Mouse (Mus musculus) intestine, embryonic 15.5 days (tissue): Measurements from ENCODE around the gene Pls1. TPM values are rescaled to one million over a fixed set of nuclear protein-coding genes. Genes with fewer than 3 reads are reported as not detected.
A peak's percentile ranks its signal among the peaks of the same experiment; 100 is the strongest.

Experiments
- ATAC-seq: fragments of 200-750 bp; cut with Nextera tagmentation; 2 replicates; pipeline ENCODE4 v1.8.0; 2017; ENCODE audit warnings: moderate TSS enrichment, moderate library complexity
- H3K27ac ChIP-seq: fragments of 300-500 bp; sonication (generic); 2 replicates; pipeline ENCODE4 v1.5.1; 2015; ENCODE audit warnings: mild to moderate bottlenecking, inconsistent platforms
- H3K27me3 ChIP-seq: fragments of 300-500 bp; sonication (generic); replicated peaks from 2 replicates; pipeline ENCODE4 v1.6.1; 2015; ENCODE audit warnings: inconsistent platforms
- H3K36me3 ChIP-seq: fragments of 300-500 bp; sonication (generic); 2 replicates; pipeline ENCODE4 v1.6.1; 2015; ENCODE audit warnings: inconsistent platforms
- H3K4me1 ChIP-seq: fragments of 300-500 bp; sonication (generic); replicated peaks from 2 replicates; pipeline ENCODE4 v1.6.1; 2015; ENCODE audit warnings: inconsistent platforms
- H3K4me2 ChIP-seq: fragments of 300-500 bp; sonication (generic); replicated peaks from 2 replicates; pipeline ENCODE4 v1.6.1; 2015; ENCODE audit warnings: mild to moderate bottlenecking, inconsistent platforms
- H3K4me3 ChIP-seq: fragments of 300-500 bp; sonication (generic); replicated peaks from 2 replicates; pipeline ENCODE4 v1.5.1; 2015; ENCODE audit warnings: inconsistent platforms
- H3K9ac ChIP-seq: fragments of 300-500 bp; sonication (generic); 2 replicates; pipeline ENCODE4 v1.6.1; 2015; ENCODE audit warnings: inconsistent platforms
- H3K9me3 ChIP-seq: fragments of 300-500 bp; sonication (generic); 2 replicates; pipeline ENCODE4 v1.6.1; 2016; ENCODE audit warnings: inconsistent platforms
- WGBS: fragments of 180-500 bp; shearing (Covaris S2); methylation state at CpG from one replicate; pipeline ENCODE4 v1.1.7; 2015; 5-methylcytosine and 5-hydroxymethylcytosine counted together
- polyA plus RNA-seq: library from polyadenylated mRNA; unstranded; fragments of >200 nt; fragmentation: Nextera tagmentation; extraction: Ambion mirVana; gene quantifications from 2 replicates; pipeline ENCODE4 v1.2.1, GENCODE M21; 2015

Pls1 gene
- 88.3 and 90.4 TPM in 2 replicates for polyA plus RNA-seq

- peak within 1 kb of the TSS; percentile 60; the same call in 1 of the 2 replicates for H3K27ac ChIP-seq
- peak within 1 kb of the TSS; percentile 92 for H3K4me2 ChIP-seq
- H3K4me1 ChIP-seq, result no peaks in the 10 kb centered on the region; the same call in 1 of the 2 replicates
- no peaks in the 10 kb centered on the region for H3K9me3 ChIP-seq
- H3K27me3 ChIP-seq, result no peaks in the 10 kb centered on the region
- H3K4me3 ChIP-seq, result peak within 1 kb of the TSS; percentile 69
- H3K9ac ChIP-seq, result peak within 1 kb of the TSS; percentile 65
- ATAC-seq, result peak; percentile 92
- WGBS, result under 1% methylated on average over 46 of the region's 46 CpGs
- no peaks in the 10 kb centered on the region for H3K36me3 ChIP-seq
Observed at GRCm38 (mm10) chr9:95844825-95845460, at the start of gene Pls1. Gene Pls1 (minus strand): TSS chr9:95845311.

GRCm38 (mm10) chr9:95882751-95883150 is 37.6 kb upstream of the Pls1 start:
- H3K4me1 ChIP-seq, result no peaks in the 10 kb centered on the region
- WGBS, result 87% methylated on average over 2 of the region's 2 CpGs
- no peak overlapping the region for H3K4me3 ChIP-seq
- no peaks in the 10 kb centered on the region for H3K27me3 ChIP-seq
- ATAC-seq, result no peak
- H3K27ac ChIP-seq, result no peak overlapping the region
- H3K4me2 ChIP-seq, result no peak overlapping the region
- no peak overlapping the region for H3K9ac ChIP-seq
- no peaks in the 10 kb centered on the region for H3K36me3 ChIP-seq
- H3K9me3 ChIP-seq, result no peaks in the 10 kb centered on the region

GRCm38 (mm10) chr9:95878246-95878645 is 33.1 kb upstream of the Pls1 start:
- H3K9ac ChIP-seq, result no peak overlapping the region
- ATAC-seq, result no peak
- no peaks in the 10 kb centered on the region for H3K36me3 ChIP-seq
- no peaks in the 10 kb centered on the region for H3K4me1 ChIP-seq
- no peak overlapping the region for H3K4me2 ChIP-seq
- H3K27me3 ChIP-seq, result no peaks in the 10 kb centered on the region
- WGBS, result 74% methylated on average over 5 of the region's 5 CpGs
- H3K4me3 ChIP-seq, result no peak overlapping the region
- H3K27ac ChIP-seq, result no peak overlapping the region
- H3K9me3 ChIP-seq, result no peaks in the 10 kb centered on the region

DNA sequence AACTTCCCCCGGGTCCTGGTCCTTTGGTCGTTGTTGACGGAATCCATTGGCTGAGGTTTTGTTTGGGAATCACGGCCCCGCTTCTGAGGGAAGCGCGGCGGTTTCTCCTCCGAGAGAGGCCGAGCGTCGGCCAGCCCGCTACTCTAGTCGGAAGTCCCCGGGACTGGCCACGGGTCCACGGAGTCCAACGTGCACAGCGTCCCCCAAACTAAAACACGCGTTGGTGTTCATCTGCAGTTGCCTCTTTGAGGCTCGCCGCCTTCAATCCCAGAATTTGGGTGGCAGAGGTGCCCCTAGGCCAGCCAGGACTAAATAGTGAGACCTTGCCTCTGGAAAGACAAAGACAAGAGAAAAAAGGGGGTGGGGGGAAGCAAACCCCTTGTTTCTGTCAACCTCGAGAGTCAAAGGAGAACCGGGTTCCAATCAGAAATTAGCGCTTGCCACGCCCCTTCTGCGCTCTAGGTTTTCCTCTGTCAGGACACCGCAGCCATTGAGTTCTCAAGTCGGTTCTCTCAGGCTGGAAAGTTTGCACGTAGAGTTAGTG is 13.0 kb upstream of the Pls1 start:
- WGBS, result under 1% methylated on average over 31 of the region's 31 CpGs
- no peaks in the 10 kb centered on the region for H3K4me1 ChIP-seq
- H3K4me3 ChIP-seq, result peak overlapping the region; percentile 89
- peak; percentile 46 for ATAC-seq
- no peaks in the 10 kb centered on the region for H3K9me3 ChIP-seq
- no peaks in the 10 kb centered on the region for H3K36me3 ChIP-seq
- H3K4me2 ChIP-seq, result peak overlapping the region; percentile 95
- H3K9ac ChIP-seq, result peak overlapping the region; percentile 73
- H3K27me3 ChIP-seq, result no peaks in the 10 kb centered on the region
- peak overlapping the region; percentile 63 for H3K27ac ChIP-seq

DNA sequence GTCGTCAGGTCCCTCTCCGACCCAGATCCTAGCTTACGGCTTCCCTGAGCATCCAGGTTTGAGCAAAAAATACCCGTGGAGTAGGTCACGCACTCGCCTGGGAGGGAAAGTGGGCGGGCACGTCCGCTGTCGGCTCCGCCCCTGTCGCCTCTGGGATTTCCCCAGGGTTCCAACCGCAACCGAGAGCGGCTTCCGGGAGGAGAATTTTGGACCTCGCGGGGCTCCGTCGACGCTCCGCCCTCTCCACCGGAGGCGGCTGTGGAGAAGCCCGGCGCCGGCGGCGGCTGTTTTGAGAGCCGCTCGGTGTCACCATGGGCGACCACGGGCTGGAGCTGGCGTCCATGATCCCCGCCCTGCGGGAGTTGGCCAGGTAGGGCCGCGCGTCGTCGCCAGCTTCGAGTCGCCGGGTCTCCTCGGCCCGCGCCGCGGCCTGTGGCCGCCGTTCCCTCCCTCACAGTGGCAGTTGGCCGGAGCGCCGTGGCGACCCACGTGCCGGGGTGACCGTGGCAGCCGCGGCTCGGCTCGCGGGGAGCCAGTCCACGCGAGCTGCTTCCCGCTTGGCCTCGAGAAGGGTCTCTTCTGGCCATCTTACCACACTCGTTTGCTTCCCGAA is 12.4 kb upstream of the Pls1 start, which contains the start of gene Atr:
TSS of gene Atr (plus strand) at position 184 of the 613 bp plus-strand sequence.
- WGBS, result under 1% methylated on average over 69 of the region's 69 CpGs
- Histone ChIP-seq H3K9ac (peak within 1 kb of the TSS; percentile 73), H3K4me1 (no peaks in the 10 kb centered on the region), H3K4me2 (peak within 1 kb of the TSS; percentile 95), H3K27ac (peak within 1 kb of the TSS; percentile 63), H3K4me3 (peak within 1 kb of the TSS; percentile 89), H3K9me3 (no peaks in the 10 kb centered on the region), H3K27me3 (no peaks in the 10 kb centered on the region), H3K36me3 (no peaks in the 10 kb centered on the region)
- peak; percentile 91 for ATAC-seq

DNA sequence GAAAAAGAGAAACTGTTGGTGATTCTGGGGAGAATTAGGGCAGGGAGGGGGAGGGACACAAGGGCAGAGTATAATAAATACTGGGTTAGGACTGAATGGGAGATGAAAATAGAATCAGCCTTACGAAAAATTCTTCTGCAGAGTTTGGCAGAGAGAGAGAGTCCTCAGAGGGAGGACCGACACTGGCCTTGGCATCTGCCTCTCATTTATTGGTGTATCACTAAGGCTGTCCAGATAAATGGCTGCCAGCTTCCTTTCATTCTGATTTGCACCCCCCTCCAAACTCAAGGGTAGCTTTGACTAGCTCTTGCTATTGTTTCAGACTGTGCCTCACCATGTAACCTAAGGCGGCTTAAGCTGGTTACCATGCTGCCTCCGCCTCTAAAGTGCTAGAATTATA is 10.9 kb upstream of the Pls1 start:
- ATAC-seq, result no peak
- no peaks in the 10 kb centered on the region for H3K36me3 ChIP-seq
- H3K9me3 ChIP-seq, result no peaks in the 10 kb centered on the region
- no peak overlapping the region for H3K4me3 ChIP-seq
- no peak overlapping the region for H3K9ac ChIP-seq
- no peak overlapping the region for H3K4me2 ChIP-seq
- no peaks in the 10 kb centered on the region for H3K27me3 ChIP-seq
- no peak overlapping the region for H3K27ac ChIP-seq
- WGBS, result 89% methylated on average over 4 of the region's 4 CpGs
- no peaks in the 10 kb centered on the region for H3K4me1 ChIP-seq

- 43% methylated on average over 2 of the region's 2 CpGs for WGBS
- H3K4me3 ChIP-seq, result no peak overlapping the region
- peak; percentile 40 for ATAC-seq
- no peaks in the 10 kb centered on the region for H3K36me3 ChIP-seq
- H3K4me2 ChIP-seq, result no peak overlapping the region
- no peaks in the 10 kb centered on the region for H3K4me1 ChIP-seq
- no peaks in the 10 kb centered on the region for H3K27me3 ChIP-seq
- H3K9me3 ChIP-seq, result no peaks in the 10 kb centered on the region
- H3K27ac ChIP-seq, result 0 out of 2 replicates have a peak overlapping the region, but pooled peaks have one; percentile 15
- no peak overlapping the region for H3K9ac ChIP-seq
Observed at GRCm38 (mm10) chr9:95854891-95855290, 9.8 kb upstream of the Pls1 start.

DNA sequence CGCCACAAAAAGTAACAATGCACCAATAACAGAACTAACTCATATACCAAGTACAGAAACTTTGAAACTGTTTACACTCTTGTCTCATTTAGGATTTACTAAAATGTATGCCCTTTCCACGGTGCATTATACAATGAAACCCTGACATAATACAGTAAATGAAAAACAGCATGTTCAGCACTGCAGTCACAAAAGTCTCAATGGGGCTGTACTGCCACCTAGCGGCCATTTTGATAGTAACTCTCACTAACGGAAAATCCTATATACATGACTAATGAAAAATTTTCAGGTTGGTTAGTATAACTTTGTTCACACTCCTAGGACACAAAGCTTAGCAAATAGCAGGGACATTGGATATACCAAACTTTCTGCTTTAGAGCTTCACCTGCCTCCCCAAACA is 7.8 kb upstream of the Pls1 start:
- Histone ChIP-seq H3K4me1 (no peaks in the 10 kb centered on the region), H3K4me2 (no peak overlapping the region), H3K36me3 (no peaks in the 10 kb centered on the region), H3K9me3 (no peaks in the 10 kb centered on the region), H3K4me3 (no peak overlapping the region), H3K9ac (no peak overlapping the region), H3K27ac (no peak overlapping the region), H3K27me3 (no peaks in the 10 kb centered on the region)
- no peak for ATAC-seq
- 27% methylated on average over 4 of the region's 4 CpGs for WGBS

DNA sequence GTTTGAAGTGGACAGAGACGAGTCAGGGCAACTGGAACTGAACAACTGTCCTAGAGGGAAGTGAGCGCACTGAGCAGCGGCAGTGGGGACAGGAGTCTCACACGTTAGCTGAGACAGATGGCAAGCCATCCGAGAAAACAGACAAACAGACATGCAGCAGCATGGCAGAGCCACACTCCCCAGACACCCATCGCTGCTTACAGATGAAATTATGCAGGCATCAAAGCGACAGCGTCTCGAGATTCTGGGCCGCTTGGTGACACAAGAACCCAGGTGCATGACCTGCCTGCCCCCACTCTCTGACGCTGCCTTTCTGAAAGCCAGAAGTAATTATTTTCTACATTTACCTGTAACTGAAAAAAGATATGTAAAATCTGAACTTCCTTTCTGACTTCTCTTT is 6.6 kb upstream of the Pls1 start:
- no peak overlapping the region for H3K9ac ChIP-seq
- no peak overlapping the region for H3K27ac ChIP-seq
- no peak for ATAC-seq
- 62% methylated on average over 11 of the region's 11 CpGs for WGBS
- no peaks in the 10 kb centered on the region for H3K36me3 ChIP-seq
- H3K27me3 ChIP-seq, result no peaks in the 10 kb centered on the region
- no peak overlapping the region for H3K4me3 ChIP-seq
- no peaks in the 10 kb centered on the region for H3K4me1 ChIP-seq
- no peak overlapping the region for H3K4me2 ChIP-seq
- no peaks in the 10 kb centered on the region for H3K9me3 ChIP-seq

DNA sequence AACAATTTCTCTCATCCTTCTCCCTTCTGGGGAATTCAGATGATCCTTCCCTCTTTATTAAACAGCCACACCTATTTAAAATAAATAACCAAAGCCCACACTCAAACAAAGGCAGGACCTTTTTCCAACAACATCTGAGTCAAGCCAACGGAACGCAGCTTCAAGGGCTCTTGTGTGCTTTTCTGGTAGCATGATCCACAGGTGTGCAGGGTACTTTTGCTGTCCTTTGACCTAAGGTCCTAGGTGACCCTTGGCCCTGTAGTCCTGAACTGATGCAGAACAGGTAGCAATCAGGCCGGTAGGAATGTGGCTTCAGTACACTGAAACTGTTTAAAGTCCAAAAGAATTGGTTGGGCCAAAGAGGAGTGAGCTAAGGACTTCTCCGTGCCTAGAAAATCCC is 600 bp upstream of the Pls1 start:
- WGBS, result 43% methylated on average over 4 of the region's 4 CpGs
- no peaks in the 10 kb centered on the region; the same call in 1 of the 2 replicates for H3K4me1 ChIP-seq
- ATAC-seq, result peak; percentile 61
- no peaks in the 10 kb centered on the region for H3K36me3 ChIP-seq
- no peaks in the 10 kb centered on the region for H3K9me3 ChIP-seq
- H3K27me3 ChIP-seq, result no peaks in the 10 kb centered on the region
- H3K27ac ChIP-seq, result no peak overlapping the region
- peak overlapping the region; percentile 92 for H3K4me2 ChIP-seq
- no peak overlapping the region for H3K9ac ChIP-seq
- no peak overlapping the region for H3K4me3 ChIP-seq

- H3K4me2 ChIP-seq, result no peak overlapping the region
- no peaks in the 10 kb centered on the region for H3K27me3 ChIP-seq
- no peaks in the 10 kb centered on the region for H3K9me3 ChIP-seq
- H3K9ac ChIP-seq, result no peak overlapping the region
- peak overlapping the region; percentile 44; the same call in 1 of the 2 replicates for H3K27ac ChIP-seq
- no peaks in the 10 kb centered on the region for H3K4me1 ChIP-seq
- peak; percentile 85 for ATAC-seq
- H3K36me3 ChIP-seq, result no peaks in the 10 kb centered on the region
- H3K4me3 ChIP-seq, result no peak overlapping the region
- WGBS, result 41% methylated on average over 3 of the region's 3 CpGs
Observed at GRCm38 (mm10) chr9:95839424-95839823, 5.7 kb downstream of the Pls1 start.

GRCm38 (mm10) chr9:95835741-95836140 is 9.4 kb downstream of the Pls1 start:
- Histone ChIP-seq H3K4me3 (no peak overlapping the region), H3K9ac (no peak overlapping the region), H3K27ac (no peak overlapping the region), H3K4me2 (no peak overlapping the region), H3K27me3 (no peaks in the 10 kb centered on the region), H3K9me3 (no peaks in the 10 kb centered on the region), H3K4me1 (no peaks in the 10 kb centered on the region), H3K36me3 (no peaks in the 10 kb centered on the region)
- WGBS, result 92% methylated on average over 10 of the region's 10 CpGs
- ATAC-seq, result no peak
